Mouse (Mus musculus) cortical plate, adult 2 months (tissue): ENCODE results near the gene Fbxo11.

Experiments
- CTCF ChIP-seq: fragments of 200-500 bp; IDR thresholded peaks from 2 replicates; pipeline ENCODE4 v1.5.1; 2011; ENCODE audit warnings: mild to moderate bottlenecking, control low read depth, low read length; ENCODE audit not compliant: insufficient read depth; ENCODE audit errors: extremely low read depth
- POLR2A ChIP-seq: fragments of 200-500 bp; IDR thresholded peaks from 2 replicates; pipeline ENCODE4 v1.6.1; 2011; ENCODE audit warnings: mild to moderate bottlenecking, low read length, control low read depth; ENCODE audit not compliant: insufficient read depth; ENCODE audit errors: extremely low read depth

GRCm38 (mm10) chr17:88014456-88014855, 50.6 kb downstream of the Fbxo11 start:
- TF ChIP-seq POLR2A (no peak), CTCF (no peak)
